Mouse (Mus musculus) A20 (cell line): Measurements from ENCODE around the gene Lsg1.

ENCODE experiments used
- DNase-seq: peaks from one replicate; pipeline ENCODE4 v3.0.0-alpha.2; 2011; ENCODE audit warnings: low read depth, low spot score

Gene Lsg1

DNA sequence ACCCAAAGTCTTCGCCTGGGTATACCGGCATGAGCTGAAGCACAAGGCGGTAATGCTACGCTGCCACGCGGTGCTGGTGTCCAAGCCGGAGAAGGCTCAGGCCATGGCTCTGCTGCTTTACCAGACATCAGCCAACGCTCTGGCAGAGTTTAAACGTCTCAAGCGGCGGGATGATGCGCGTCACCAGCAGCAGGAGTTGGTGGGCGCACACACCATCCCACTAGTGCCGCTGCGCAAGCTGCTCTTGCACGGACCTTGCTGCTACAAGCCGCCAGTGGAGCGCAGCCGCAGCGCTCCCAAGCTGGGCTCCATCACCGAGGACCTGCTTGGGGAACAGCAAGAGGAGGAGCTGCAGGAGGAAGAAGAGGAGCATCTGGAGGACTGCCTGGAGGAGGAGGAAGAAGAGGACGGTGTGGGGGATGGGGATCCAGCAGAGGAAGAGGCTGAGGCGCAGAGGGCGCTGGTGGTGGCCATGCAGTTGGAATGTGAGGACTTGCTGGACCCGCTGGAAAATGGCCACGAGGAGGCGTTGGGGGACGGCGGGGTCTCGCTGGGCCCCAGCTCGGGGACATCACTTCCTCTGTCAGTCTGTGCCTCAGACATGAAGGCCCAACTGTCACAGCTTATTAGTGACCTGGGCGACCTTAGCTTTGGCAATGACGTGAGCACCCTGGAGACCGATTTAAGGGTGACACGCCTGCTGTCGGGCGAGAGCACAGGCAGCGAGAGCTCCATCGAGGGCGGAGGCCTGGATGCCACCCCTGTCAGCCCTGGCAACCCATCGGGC is 13.8 kb upstream of the Lsg1 start:
- no peak for DNase-seq

DNA sequence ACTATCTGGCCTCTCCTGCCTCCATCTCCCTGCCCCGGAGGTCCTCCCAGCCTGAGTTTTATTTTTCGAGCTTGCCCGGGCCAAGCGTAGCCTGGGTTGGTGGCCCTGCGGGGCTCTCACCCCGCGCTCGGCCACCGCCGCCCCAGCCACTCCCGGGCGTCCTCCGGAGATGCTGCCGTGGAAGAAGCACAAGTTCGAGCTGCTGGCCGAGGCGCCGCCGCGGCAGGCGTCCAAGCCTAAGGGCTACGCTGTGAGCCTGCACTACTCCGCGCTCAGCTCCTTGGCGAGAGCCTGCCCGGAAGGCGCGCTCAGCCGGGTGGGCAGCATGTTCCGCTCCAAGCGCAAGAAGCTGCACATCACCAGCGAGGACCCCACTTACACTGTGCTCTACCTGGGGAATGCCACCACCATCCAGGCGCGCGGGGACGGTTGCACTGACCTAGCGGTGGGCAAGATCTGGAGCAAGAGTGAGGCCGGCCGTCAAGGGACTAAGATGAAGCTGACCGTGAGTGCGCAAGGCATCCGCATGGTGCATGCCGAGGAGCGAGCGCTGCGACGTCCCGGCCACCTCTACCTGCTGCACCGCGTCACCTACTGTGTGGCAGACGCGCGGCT is 13.1 kb upstream of the Lsg1 start:
- no peak for DNase-seq

DNA sequence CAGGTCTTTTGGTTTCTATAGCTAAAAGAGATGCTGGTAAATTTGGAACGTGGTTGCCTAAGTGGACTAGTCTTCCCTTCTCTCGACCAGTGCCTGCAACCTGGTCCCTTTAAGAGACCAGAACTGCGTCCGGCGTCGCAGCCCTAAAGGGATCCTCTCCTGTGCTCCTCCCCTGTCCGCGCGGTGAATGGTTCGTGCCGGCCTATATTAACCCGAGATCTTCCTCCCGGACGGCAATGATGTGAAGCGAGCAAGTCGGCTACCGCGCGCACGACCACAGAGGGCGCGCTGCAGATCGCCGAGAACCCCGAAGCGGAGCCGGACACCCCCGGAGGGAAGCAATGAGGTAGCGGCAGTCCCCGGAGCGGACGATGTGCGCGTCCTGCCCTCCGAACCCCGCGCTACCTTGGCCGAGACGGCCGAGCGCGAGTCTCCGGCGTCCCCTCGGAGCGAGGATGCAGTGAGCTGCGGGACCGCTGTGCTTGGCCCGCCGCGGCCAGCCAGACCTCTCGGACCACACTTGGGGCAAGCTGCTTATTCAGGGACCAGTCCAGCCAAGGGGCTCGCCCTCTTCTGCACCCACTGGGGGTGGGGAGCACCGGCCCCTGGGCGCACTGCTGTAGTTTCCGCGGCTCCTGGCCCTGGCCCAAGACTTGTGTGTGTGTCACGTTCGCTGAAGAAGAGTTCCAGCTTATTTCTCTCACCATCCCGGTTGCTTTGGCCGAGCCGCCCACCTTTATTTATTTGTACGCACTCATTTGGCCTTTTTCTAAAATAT is 12.3 kb upstream of the Lsg1 start, which contains the start of gene Fam43a:
Fam43a (plus strand) TSS at position 233 of the 778 bp plus-strand sequence.
- peak; percentile 95 for DNase-seq

DNA sequence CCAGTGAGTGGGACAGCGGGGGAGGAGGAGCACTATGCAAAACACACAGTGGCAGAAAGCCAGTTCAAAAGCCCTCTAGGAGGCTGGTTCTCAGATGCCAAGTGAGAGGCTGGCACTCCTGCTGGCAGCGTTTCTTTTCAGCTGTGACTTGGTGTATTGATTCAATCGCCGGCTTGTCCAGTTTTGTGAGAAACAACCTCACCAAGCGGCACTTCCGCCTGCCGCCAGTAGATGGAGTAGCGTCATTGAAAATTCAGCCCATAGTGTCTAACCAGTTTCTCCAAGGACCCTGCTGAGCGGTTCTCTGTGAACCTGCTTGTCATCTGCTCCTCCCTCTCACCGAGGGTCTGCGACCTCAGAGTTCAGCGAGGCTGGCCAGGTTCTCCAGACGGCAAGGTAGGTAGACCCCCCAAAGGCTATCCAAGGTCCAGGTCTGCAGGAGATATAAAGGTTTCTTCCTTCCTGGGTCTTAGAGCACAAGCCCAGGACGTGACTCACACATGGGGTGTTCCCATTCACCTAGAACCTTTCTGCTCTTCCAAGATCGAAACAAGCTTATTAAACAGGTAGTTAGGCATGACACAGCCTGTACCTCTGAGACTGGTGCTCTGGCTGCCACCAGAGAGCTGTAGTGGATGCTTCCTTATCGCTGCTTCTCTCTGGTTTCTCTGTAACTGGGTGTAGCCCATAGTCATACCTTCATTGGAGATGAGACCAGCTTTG is 9.7 kb upstream of the Lsg1 start:
- peak; percentile 83 for DNase-seq

DNA sequence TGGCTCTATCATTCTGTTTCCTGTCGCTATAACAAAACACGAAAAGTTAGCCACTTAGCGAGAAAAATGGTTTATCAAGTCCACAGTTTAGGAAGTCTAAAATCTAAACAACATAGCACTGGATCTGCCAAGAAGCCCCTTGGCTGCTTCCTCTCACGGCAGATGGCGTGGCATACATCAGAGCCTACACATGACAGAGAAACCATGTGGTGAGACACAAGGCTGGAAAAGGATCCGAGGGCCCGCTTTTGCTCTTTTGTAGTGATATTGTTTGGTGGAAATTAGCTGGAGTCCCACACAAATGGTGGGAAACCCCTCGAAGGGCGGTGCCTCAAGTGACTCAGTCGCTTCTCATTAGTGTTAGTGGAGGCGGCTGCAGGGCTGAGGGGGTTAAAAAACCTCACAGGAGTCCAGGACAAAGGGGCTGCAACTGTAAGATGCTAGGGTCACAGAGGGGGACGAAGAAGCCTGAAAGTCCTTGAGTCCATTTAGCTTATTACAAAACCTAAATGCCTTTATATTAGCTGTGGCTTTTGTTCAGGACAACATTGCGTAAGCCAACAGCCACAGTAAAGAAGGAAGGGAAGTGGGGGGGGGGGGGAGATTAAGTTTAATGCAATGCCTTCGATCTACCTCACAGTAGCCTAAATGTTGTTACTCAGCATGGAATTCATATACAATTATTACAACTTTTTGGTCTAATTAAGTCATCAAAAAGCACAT is 8.6 kb upstream of the Lsg1 start:
- no peak for DNase-seq

DNA sequence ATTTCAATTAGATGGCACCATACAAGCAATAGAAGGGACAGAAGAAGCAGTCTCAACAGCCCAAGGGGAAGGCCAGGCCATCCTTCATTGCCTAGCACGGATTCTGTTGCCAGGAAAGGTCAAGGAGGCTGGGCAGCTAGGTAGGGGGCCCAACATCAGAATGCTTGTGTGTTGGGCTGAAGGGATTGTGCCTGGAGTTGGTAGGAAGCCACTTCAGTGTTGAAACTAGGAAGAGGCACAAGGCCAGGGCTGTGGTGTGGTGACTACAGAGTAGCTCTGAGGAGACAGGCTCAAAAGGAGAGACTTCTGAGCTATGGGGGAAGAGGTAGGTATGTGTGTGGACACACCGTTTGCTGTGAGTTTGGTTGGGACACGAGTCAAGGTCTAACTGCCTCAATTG is 8.0 kb upstream of the Lsg1 start:
- no peak for DNase-seq

DNA sequence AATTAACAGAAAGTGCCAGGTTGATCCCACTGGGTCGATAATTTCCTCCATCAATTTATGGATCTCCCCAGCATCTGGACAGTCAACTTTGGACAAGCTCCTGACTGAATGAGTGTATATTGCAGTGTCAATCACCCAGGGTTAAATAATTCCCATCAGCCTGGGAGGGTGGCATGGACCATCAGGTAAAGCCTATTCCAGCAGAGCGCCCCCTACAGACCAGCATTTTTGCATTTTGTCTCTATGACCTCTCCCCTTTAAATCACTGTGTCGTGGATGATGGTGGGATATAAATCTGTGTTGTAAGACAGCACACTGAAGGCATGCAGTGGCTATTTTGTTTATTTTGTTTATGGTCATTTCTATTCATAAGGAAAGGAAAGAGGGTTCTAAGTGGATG is 4.6 kb upstream of the Lsg1 start:
- peak; percentile 29 for DNase-seq

DNA sequence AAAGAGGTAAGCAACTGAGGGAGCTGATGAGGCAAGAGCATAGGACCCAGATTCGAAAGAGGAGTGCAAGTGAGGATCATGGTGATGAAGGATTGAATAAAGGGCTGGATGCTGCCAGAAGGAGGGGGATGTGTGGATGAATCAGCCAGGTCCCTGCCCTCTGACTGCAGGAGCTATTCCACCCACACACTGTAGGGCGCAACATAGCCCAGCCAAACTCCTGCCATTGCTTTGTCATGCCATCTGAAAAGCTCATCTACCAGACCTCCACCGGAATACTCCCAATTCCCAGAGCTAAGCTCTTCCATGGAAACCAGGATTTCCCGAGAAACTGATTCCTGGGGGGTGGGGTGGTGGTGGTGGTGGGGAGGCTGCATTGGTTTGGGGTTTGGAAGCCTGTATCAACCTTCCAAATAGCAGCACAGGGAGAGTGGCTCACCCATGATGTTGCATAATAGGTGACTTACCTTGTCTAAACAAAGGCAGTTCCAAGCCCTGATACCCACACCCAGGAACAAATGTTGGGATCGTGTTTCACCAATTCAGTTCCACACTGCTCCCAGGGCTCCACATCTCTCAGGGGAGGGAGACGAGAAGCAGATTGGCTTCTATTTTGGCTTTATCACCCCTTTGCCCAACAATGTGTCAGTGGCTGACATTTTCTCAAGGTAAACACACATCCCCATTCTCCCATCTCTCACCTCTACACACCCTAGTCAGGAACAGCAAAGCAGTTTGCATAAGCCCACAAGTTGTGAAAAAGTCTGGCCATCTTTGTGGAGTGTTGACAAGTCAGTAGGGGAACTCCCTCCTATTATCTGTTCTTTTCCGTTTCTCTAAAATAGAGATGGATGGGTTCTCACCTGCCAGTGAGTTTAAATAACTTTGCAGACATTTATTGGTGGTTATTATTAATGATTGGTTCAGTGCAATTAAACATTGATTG is 3.1 kb upstream of the Lsg1 start:
- DNase-seq = no peak

DNA sequence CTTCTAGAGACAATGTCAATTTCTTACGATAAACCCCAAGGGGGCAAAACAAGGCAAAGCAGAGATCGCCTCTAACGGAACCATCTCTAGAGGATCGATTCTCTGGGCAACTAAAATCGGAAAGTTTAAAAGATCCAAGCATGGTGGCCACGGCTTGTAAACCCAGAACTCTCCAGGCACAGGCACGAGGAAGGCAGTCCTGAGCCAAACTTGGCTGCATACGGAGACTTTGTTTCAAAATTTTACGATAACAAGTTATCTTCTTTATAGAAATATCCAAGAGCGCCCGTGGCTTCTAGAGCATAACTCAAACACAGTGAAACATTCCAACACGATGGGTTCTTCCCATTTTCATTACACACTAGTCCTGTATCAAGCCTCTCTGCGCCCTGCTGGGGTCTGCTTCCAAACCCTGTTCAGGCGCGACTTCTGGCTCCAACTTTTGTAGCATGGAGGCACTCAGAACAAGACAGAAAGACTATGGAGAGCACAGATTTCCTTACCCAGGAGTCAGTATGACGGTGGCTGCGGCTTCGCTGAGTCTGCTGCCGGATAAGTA is 378 bp downstream of the Lsg1 start:
- DNase-seq = no peak

DNA sequence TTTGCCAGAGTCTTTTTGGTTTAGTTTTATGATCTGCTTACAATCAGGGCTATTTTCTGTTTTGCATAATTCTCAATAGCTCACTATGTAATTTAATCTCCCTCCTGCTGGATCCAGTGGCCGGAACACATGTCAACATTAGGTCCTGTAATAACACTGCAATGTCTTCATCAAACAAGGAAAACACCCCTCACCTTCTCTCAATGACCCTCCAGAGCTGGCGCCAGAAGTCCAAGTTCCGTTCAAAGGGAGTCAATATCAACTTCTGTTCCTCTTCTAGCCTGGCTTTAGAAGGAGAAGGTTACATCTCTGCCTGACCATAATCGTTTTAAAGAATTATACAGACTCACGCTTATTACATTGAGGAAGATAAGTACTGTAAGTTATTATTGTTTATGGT is 6.6 kb downstream of the Lsg1 start:
- DNase-seq = no peak

DNA sequence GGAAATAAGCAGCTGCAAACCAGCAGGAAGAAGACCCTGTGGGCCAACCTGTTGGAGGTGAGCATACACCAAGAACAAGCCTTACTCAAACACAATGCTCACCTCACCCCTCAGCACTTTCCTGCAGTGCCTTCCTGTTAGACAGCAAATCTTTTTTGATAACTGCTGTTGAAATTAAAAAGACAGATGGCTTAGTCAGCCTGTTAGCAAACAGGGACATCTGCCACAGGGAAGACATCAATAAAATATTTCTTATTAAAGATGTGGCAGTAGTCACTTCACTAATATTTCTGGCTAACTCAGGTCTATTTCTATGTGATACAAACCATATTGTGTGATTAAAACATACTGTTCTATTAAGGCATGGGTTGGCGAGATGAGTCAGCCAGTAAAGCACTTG is 11.0 kb downstream of the Lsg1 start:
- no peak for DNase-seq

DNA sequence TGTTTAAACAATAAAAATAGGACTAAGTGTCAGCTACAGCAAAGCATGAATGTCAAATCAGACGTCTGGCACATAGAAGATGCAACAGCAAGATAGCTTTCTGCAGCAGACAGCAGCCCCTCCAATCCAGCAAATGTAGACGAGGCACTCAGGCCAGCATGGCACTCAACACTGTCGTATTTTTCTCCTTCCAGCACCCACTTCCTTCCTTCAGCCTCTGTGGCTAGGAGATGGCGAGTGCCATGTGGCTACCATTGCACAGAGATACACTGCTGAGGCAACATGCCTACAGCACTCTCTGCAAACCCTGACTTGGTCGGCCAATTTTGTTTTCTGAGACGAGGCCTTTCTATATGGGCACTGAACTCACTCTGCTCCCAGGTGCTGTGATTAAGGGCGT is 11.6 kb downstream of the Lsg1 start:
- no peak for DNase-seq

DNA sequence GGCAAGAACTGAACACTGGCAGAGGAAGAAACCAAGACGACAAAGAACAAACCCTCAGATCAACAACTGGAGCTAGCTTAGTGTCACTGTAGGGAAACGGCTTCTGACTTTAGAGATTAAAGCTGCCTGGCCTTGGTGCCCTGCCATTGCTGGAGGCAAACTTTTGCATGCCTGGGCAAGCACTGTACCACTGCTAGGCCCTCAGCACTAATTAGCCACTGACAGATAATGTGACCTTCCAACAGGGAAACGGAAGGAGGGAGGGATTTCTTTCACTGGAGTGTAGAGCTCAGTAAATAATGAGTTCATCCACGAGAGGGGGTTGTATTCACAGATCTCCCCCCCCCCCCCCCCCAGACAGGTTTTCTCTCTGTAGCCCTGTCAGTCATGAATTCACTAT is 15.2 kb downstream of the Lsg1 start:
- DNase-seq = no peak

DNA sequence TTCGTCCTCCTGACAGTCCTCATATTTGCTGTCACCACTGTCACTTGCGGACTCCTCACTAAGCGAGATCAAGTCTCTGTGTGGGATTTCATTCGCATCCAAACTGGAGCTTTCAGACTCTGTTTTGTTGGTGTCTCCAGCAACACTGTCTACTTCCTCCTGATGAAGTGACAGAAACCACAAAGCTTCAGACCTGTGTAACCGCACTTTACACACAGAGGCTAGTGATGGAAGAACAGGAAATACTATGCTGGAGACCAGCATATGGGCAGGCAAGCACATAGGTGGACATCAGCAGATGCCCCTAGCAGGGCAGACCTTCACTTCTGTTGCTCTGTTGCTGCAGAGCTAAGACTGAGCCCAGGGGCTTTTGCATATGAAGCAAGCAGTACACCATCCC is 16.0 kb downstream of the Lsg1 start:
- no peak for DNase-seq

DNA sequence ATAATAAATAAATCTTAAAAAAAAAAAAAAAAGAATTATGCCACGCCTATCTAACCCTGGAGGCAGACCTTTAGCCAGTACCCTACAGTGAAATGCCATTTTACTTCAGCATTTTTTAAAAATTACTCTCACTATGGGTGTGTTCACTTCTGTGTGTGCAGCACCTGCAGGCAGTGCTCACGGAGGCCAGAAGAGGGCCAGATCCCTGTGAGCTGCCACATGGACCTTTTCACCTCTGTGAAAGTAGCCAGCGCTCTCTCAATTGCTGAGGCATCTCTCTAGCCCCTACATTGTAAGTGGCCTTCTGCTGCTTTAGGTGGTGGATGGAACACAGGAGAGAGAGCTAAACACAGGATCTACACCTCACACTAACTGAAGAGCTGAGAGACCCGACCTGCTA is 17.2 kb downstream of the Lsg1 start:
- no peak for DNase-seq

DNA sequence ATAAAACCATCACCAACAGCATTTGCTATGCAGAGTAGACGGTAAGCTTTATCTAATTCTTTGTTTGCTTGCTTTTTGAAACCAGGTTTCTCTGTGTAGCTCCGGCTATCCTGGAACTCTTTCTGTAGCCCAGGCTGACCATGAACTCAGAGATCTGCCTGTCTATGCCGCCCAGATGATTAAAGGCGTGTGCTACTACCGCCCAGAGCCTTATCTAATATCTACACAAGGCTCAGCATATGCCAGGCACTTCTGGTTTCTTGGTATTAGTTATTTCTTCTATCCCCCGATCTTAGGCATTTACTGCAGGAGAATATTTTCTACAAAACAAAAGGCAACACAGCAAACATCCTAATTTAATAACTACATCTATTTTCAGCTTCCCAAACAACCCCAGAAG is 21.8 kb downstream of the Lsg1 start:
- DNase-seq = no peak

DNA sequence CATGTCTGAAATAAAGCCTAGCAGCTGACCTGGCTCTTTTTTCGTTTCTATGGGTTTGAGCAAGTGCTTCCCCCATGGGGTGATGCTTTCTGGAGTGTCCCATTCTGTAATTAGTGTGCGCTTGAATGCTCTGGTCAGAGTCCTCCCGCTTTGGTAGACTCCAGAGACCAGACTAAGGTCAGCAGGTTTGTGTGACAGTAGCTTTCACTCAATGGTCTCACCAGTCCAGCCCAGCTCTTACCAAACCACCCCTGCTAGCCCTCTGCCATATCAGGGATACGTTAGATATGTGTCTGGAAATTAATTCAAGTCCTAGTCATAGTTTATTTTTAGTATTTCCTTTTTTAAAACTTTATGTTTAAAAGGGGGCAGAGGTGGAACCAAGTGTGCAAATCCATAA is 26.8 kb downstream of the Lsg1 start:
- DNase-seq = no peak

DNA sequence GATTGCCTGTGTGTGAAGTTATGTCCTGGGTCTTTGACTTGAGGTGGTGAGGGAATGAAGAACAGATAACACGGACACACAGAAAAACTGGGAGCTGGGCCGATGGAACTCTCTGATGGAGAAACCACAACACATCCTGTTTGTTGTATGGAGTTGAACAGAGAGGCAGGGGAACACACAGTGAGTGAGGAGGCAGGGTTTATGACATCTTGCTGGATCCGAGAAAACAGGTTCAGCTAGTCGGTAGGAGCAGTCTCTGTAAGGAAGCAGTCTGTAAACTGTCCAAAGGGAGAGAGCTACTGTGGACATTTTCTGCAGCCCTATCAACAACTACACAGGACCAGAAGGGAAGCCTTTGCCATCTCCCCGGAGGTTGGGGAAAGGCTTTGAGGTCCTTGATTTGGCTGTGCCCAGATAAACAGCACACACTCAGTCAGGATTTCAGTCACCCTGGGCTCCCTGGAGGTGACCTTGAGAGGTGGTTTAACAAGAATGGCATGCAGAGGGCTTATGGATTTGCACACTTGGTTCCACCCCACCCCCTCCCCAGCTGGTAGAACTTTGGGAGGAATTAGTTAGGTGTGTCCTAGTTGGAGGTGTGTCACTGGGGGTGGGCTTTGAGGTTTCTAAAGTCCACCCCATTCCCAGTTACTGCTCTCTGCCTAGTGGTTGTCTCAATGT is 27.9 kb downstream of the Lsg1 start:
- DNase-seq = no peak

DNA sequence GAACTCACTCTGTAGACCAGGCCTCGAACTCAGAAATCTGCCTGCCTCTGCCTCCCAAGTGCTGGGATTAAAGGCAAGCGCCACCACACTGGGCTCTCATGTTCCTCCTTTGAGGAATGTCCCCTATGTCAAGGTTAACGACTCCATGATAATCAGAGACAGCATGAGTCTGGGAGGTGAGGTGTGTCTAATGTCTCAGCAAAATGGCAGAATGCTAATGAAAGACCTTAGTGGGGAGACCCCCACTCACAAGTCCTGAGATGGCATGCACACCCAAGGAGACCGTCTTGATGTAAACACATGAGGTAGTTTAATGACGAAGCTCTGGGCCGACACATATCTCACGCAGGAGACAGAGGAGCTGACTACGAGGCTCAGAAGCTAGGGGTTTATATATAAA is 33.3 kb downstream of the Lsg1 start:
- no peak for DNase-seq
